Mouse (Mus musculus) erythroblast, embryonic 14.5 days (primary cell): Measurements from ENCODE around the gene Pik3ca.

ENCODE experiments used
- GATA1 ChIP-seq: IDR thresholded peaks from 2 replicates; pipeline ENCODE4 v1.6.1; 2012; ENCODE audit warnings: low read length, inconsistent platforms, mixed read lengths
- TAL1 ChIP-seq: IDR thresholded peaks from 3 replicates; pipeline ENCODE4 v1.6.1; 2012; ENCODE audit warnings: low read length, inconsistent platforms, mixed read lengths

- TF ChIP-seq GATA1 (no peak), TAL1 (no peak)
Measured at GRCm38 (mm10) chr3:32454329-32455021, 57.0 kb downstream of the Pik3ca start.
